Mouse (Mus musculus) spleen, adult 2 months (tissue): ENCODE data around the gene Tshz3. TPM values are rescaled to one million over a fixed set of nuclear protein-coding genes. Genes with fewer than 3 reads are reported as not detected.

Source experiments
- DNase-seq, 2 experiments: peaks; one replicate each; pipeline versions ENCODE4 v3.0.0 to v3.0.0-alpha.2; 2012 to 2021; ENCODE audit warnings: low spot score in 2 of 2, low read depth in 1 of 2
- H3K27ac ChIP-seq: fragments of 200-500 bp; 2 replicates; pipeline ENCODE4 v1.5.1; 2012; ENCODE audit warnings: low read length, inconsistent platforms; ENCODE audit not compliant: insufficient read depth
- H3K27me3 ChIP-seq: fragments of 200-500 bp; 2 replicates; pipeline ENCODE4 v1.6.1; 2012; ENCODE audit warnings: mild to moderate bottlenecking, moderate library complexity, low read length, inconsistent platforms; ENCODE audit not compliant: control insufficient read depth, insufficient read depth
- H3K36me3 ChIP-seq: fragments of 200-500 bp; 2 replicates; pipeline ENCODE4 v1.6.1; 2012; ENCODE audit warnings: mild to moderate bottlenecking, low read length, inconsistent platforms; ENCODE audit not compliant: control insufficient read depth, insufficient read depth
- H3K4me1 ChIP-seq: fragments of 200-500 bp; 2 replicates; pipeline ENCODE4 v1.6.1; 2011; ENCODE audit warnings: inconsistent platforms; ENCODE audit not compliant: control insufficient read depth, insufficient read depth, insufficient read length
- H3K4me3 ChIP-seq: fragments of 200-500 bp; 2 replicates; pipeline ENCODE4 v1.5.1; 2011; ENCODE audit warnings: mild to moderate bottlenecking, inconsistent platforms; ENCODE audit not compliant: insufficient read depth, insufficient read length; ENCODE audit errors: extremely low read depth
- CTCF ChIP-seq: fragments of 200-500 bp; IDR thresholded peaks from 2 replicates; pipeline ENCODE4 v1.5.1; 2011; ENCODE audit warnings: mild to moderate bottlenecking, inconsistent platforms; ENCODE audit not compliant: insufficient read depth, insufficient read length, insufficient replicate concordance; ENCODE audit errors: extremely low read depth
- POLR2A ChIP-seq: fragments of 200-500 bp; IDR thresholded peaks from 2 replicates; pipeline ENCODE4 v1.6.1; 2011; ENCODE audit warnings: low read depth, low read length, inconsistent platforms
- WGBS: fragments of 180-500 bp; shearing (Covaris S2); methylation state at CpG from one replicate; pipeline ENCODE4 v1.1.7; 2018; 5-methylcytosine and 5-hydroxymethylcytosine counted together
- polyA plus RNA-seq: library from polyadenylated mRNA; depleted of rRNA; stranded (reverse); fragments of >200 nt; gene quantifications from 2 replicates; pipeline ENCODE4 v1.2.3, GENCODE M21; 2012

The Tshz3 gene
- polyA plus RNA-seq, 1 experiment, result 1.6 TPM

DNA sequence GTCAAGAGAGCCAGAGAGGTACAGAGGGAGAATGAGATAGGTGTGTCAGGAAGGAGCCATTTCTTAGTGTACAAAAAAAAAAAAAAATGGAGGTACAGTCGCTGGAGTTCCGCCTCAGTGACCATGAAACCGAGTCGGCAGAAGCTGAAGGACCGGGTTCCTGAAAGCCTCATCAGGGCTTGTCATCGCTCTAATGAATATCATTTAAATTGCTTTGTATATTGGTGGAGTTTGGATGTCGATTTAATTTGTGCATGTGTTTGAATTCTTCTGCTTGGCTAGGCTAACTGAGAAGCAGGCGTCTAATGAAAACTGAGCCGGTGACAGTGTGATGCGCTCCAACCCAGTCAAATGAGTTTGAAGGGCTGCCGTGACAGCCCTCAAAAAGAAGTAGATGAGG, 80.5 kb downstream of the Tshz3 start:
- Histone ChIP-seq H3K4me3 (no peak overlapping the region), H3K4me1 (no peaks in the 10 kb centered on the region), H3K27ac (no peak overlapping the region), H3K36me3 (no peaks in the 10 kb centered on the region), H3K27me3 (no peaks in the 10 kb centered on the region)
- DNase-seq, result no peak
- no peak for TF ChIP-seq CTCF
- no peak for TF ChIP-seq POLR2A
- 92% methylated on average over 11 of the region's 11 CpGs for WGBS

DNA sequence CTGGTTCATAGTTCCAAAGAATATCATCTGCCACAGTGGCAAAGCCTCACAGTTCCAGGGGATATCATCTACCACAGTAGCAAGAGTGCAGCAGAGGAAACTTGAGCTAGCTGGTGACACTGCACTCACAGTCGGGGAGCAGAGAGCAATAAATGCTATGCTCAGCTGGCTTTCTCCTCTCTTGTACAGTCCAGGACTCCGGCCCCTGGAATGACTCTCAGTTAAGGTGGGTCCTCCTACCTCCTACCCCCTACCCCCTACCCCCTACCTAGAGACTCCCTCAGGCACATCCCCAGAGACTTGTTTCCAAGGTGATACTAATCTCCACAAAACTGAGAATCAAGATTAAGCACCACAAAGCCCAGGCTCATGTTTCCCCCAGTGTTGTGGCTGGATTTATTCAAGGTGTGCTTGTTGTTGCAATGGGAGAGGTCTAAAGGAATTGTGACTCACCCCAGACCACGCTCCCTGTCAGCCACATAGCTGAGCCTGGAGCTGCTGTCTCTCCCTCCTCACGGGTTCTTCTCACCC, 86.4 kb downstream of the Tshz3 start:
- no peak for TF ChIP-seq POLR2A
- no peak for TF ChIP-seq CTCF
- no peaks in the 10 kb centered on the region for H3K36me3 ChIP-seq
- DNase-seq, result no peak
- H3K4me3 ChIP-seq, result no peak overlapping the region
- H3K27me3 ChIP-seq, result no peaks in the 10 kb centered on the region
- H3K27ac ChIP-seq, result no peak overlapping the region
- H3K4me1 ChIP-seq, result no peaks in the 10 kb centered on the region
- 81% methylated on average over 4 of the region's 4 CpGs for WGBS

DNA sequence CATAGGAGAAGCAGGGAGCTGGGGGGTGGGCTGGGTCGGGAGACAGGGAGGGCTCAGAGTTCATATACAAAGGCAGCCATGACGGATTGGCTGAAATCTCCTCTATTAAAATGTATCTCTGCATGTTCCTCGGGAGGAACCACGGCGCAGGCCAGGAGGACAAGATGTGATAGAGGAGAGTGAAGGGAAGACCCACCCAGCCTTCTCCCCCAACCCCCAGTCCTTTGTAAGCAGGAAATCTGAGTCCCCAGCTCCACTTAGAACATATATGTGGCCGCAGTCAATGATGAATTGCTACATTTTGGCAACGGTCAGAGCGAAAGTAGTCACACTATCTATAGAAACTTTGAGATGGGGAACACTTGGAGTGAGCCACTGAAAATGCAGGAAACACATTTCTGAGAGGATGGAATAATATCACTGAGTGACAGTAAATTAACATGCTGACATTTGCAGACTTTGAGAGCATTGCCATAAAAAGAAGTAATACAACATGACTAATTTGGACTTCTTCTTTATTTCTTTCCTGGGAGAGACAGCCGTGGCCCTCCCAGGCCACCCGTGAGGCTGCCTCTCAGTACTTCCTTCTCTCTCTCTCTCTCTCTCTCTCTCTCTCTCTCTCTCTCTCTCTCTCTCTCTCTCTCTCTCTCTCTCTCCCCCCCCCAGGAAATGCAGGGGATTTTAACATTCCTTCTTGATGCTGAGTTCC, 88.9 kb downstream of the Tshz3 start:
- 48% methylated on average over 10 of the region's 10 CpGs for WGBS
- Histone ChIP-seq H3K27ac (no peak overlapping the region; the same call in 1 of the 2 replicates), H3K4me3 (no peak overlapping the region), H3K4me1 (no peaks in the 10 kb centered on the region), H3K27me3 (no peaks in the 10 kb centered on the region), H3K36me3 (no peaks in the 10 kb centered on the region)
- DNase-seq, result no peak
- no peak for TF ChIP-seq POLR2A
- no peak for TF ChIP-seq CTCF

DNA sequence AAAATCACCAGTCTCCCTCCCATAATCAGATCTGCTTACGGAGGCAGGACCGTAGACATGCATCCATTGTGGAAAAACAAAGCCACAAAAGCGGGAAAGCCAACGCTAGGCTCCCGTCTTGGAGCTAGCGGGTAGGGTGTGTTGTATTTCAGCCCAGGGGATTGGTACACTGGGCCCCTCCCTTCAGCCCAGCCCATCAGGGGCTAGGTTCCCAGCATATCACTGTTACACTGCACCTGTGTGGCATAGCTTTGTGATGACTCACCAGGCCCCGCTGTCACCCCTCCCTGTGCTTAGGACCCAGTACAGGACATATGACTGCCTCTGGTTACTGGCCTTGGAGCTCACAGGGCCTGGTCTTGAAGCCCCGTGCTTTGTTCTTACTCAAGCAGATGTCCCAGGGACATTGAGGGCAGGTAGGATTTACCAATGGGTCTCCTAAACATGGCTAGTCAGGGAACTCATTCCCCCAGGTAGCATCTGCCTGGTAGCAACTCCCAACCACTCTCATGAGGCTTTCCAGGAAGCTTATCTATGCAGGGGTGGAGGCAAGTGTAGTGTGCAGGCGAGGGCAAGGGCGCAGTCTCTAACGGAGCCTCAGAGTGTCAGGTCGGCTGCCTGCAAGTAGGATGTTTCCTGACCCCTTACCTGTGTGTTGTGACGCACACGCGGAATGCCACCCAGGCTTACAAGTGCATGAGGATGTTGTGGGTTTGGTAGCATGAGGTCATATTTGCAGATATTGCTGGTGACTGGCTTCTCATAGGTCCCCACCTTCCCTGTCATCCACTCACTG, 98.7 kb downstream of the Tshz3 start:
- Histone ChIP-seq H3K27ac (no peak overlapping the region), H3K36me3 (no peaks in the 10 kb centered on the region), H3K4me3 (no peak overlapping the region), H3K4me1 (no peaks in the 10 kb centered on the region), H3K27me3 (no peaks in the 10 kb centered on the region)
- 93% methylated on average over 15 of the region's 15 CpGs for WGBS
- TF ChIP-seq CTCF, result no peak
- no peak for TF ChIP-seq POLR2A
- DNase-seq, result no peak
